Mouse (Mus musculus) lung, adult 2 months (tissue): ENCODE results near the gene Zdhhc7. TPM values are rescaled to one million over a fixed set of nuclear protein-coding genes. Genes with fewer than 3 reads are reported as not detected.

ENCODE experiments used
- DNase-seq: peaks from one replicate; pipeline ENCODE4 v3.0.0; 2022
- H3K4me1 ChIP-seq: fragments of 200-500 bp; 2 replicates; pipeline ENCODE4 v1.6.1; 2011; ENCODE audit warnings: low read length; ENCODE audit not compliant: control insufficient read depth, insufficient read depth
- H3K4me3 ChIP-seq: fragments of 200-500 bp; replicated peaks from 2 replicates; pipeline ENCODE3; 2011; ENCODE audit warnings: low read depth, mild to moderate bottlenecking, control low read depth, low read length; ENCODE audit errors: extremely low read depth
- CTCF ChIP-seq: fragments of 200-500 bp; IDR thresholded peaks from 2 replicates; pipeline ENCODE4 v1.5.1; 2011; ENCODE audit warnings: mild to moderate bottlenecking, low read length, control low read depth; ENCODE audit not compliant: insufficient read depth
- POLR2A ChIP-seq: fragments of 200-500 bp; IDR thresholded peaks from 2 replicates; pipeline ENCODE4 v1.6.1; 2011; ENCODE audit warnings: low read depth, mild to moderate bottlenecking, control low read depth, low read length, borderline replicate concordance; ENCODE audit errors: extremely low read depth
- WGBS: fragments of 180-500 bp; shearing (Covaris S2); methylation state at CpG from one replicate; pipeline ENCODE4 v1.1.7; 2018; 5-methylcytosine and 5-hydroxymethylcytosine counted together
- polyA plus RNA-seq: library from polyadenylated mRNA; depleted of rRNA; stranded (reverse); fragments of >200 nt; gene quantifications from 2 replicates; pipeline ENCODE4 v1.2.3, GENCODE M21; 2012; rRNA removed

The Zdhhc7 gene
- polyA plus RNA-seq, 1 experiment = 78.0 TPM

GRCm38 (mm10) chr8:120042542-120043312, 58.6 kb downstream of the Zdhhc7 start:
- no peak for TF ChIP-seq POLR2A
- TF ChIP-seq CTCF = no peak
- DNase-seq = no peak
- Histone ChIP-seq H3K4me1 (peaks cover 2% of the 10 kb centered on the region), H3K4me3 (no peak overlapping the region)
- WGBS = 74% methylated on average over 10 of the region's 10 CpGs

DNA sequence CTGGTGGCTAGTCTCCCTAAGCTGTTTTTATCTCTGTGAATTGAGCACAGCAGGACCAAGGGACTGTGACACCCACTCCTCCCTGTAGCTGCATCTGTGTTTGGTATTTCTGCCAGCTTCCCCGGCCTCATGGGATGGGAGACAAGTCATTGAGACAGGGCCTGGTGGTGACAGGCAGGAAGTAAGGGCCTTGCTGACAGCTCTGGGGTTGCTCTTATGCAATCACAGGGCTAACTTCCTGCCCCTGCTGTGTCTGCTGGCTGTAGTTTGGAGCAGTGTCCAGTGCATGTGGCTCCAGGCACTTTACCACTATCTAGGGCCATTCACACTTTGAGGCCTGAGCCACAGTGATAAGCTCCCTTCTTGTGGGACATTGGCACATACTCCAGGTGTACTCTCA, 60.4 kb downstream of the Zdhhc7 start:
- 14% methylated on average over 1 of the region's 1 CpGs for WGBS
- Histone ChIP-seq H3K4me3 (no peak overlapping the region), H3K4me1 (no peaks in the 10 kb centered on the region; the same call in 1 of the 2 replicates)
- DNase-seq = no peak
- TF ChIP-seq POLR2A (no peak), CTCF (no peak)

- Histone ChIP-seq H3K4me3 (no peak overlapping the region), H3K4me1 (no peaks in the 10 kb centered on the region; the same call in 1 of the 2 replicates)
- DNase-seq = no peak
- TF ChIP-seq POLR2A = no peak
- no peak for TF ChIP-seq CTCF
- WGBS = 69% methylated on average over 11 of the region's 11 CpGs
These were observed 61.9 kb downstream of the Zdhhc7 start for GRCm38 (mm10) chr8:120039313-120039919.

DNA sequence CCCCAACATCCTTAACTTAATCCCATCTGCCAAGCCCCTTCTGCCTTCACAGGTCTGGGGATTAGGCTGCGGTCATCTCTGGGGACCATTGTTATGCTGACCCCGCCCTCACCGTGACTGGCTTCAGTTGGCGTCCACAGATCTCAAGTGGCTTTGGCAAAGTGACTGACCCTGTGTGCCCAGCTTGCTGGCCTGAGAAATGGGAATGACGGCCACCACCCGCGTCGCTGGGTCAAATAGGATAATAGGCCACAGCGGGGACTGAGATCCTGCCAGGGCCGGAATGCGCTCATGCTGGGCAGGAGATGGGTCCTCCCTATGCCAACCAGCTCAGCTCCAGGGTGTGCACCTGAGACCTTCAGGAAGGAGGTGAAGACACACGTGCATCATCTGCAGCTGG, 62.5 kb downstream of the Zdhhc7 start:
- no peak for DNase-seq
- Histone ChIP-seq H3K4me1 (no peaks in the 10 kb centered on the region; the same call in 1 of the 2 replicates), H3K4me3 (no peak overlapping the region)
- 91% methylated on average over 12 of the region's 12 CpGs for WGBS
- TF ChIP-seq POLR2A (no peak), CTCF (no peak)

DNA sequence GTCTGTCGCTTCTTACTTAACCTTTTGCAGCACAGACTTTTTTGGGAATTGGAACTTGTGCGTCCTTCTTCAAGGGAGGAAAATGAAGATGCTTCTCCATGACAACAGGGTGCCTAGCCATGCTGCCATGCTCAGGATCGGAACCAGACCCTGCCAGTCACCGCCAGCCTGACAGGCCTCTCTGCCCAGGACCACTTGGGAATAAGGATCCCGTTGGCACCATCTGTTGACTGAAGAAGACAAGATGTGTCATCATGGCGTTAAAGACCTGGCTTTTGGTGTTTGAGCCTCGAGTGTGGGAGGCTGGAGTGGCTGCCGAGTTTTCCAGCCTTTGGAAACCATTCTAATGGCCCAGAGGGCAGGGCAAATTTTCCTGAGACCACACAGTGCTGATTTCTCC, 63.7 kb downstream of the Zdhhc7 start:
- 80% methylated on average over 8 of the region's 8 CpGs for WGBS
- Histone ChIP-seq H3K4me1 (no peaks in the 10 kb centered on the region; the same call in 1 of the 2 replicates), H3K4me3 (no peak overlapping the region)
- DNase-seq = no peak
- no peak for TF ChIP-seq POLR2A
- no peak for TF ChIP-seq CTCF

GRCm38 (mm10) chr8:120037199-120037598, 64.1 kb downstream of the Zdhhc7 start:
- H3K4me1 ChIP-seq = no peaks in the 10 kb centered on the region; the same call in 1 of the 2 replicates
- no peak overlapping the region for H3K4me3 ChIP-seq
- DNase-seq = no peak
- TF ChIP-seq CTCF (no peak), POLR2A (no peak)
- 60% methylated on average over 15 of the region's 15 CpGs for WGBS

GRCm38 (mm10) chr8:120036578-120036977, 64.7 kb downstream of the Zdhhc7 start:
- Histone ChIP-seq H3K4me3 (no peak overlapping the region), H3K4me1 (no peaks in the 10 kb centered on the region; the same call in 1 of the 2 replicates)
- no peak for TF ChIP-seq CTCF
- TF ChIP-seq POLR2A = no peak
- 84% methylated on average over 4 of the region's 4 CpGs for WGBS
- DNase-seq = no peak

- WGBS = 17% methylated on average over 9 of the region's 9 CpGs
- no peak for TF ChIP-seq POLR2A
- no peak for TF ChIP-seq CTCF
- DNase-seq = no peak
- Histone ChIP-seq H3K4me1 (no peaks in the 10 kb centered on the region; the same call in 1 of the 2 replicates), H3K4me3 (no peak overlapping the region)
These were observed 65.2 kb downstream of the Zdhhc7 start for GRCm38 (mm10) chr8:120036111-120036510.

- no peaks in the 10 kb centered on the region for H3K4me1 ChIP-seq
- no peak for TF ChIP-seq POLR2A
- no peak for TF ChIP-seq CTCF
- no peak for DNase-seq
- no peak overlapping the region for H3K4me3 ChIP-seq
- 50% methylated on average over 6 of the region's 6 CpGs for WGBS
These were observed 66.8 kb downstream of the Zdhhc7 start for GRCm38 (mm10) chr8:120034471-120034870.

- no peak for DNase-seq
- TF ChIP-seq CTCF (no peak), POLR2A (no peak)
- Histone ChIP-seq H3K4me3 (no peak overlapping the region), H3K4me1 (no peaks in the 10 kb centered on the region)
- WGBS = 83% methylated on average over 5 of the region's 5 CpGs
These were observed 68.6 kb downstream of the Zdhhc7 start for GRCm38 (mm10) chr8:120032549-120033208.

Other genes starting within 250 kb of the Zdhhc7 start
- 28.9 and 47.8 TPM in 2 replicates for gene Klhl36, start 239.2 kb downstream of the Zdhhc7 start, polyA plus RNA-seq
- gene Usp10, start 191.1 kb downstream of the Zdhhc7 start, polyA plus RNA-seq = 70.9 and 78.1 TPM in 2 replicates
- 58.5 and 67.8 TPM in 2 replicates for gene Gm20388, start 190.6 kb downstream of the Zdhhc7 start, polyA plus RNA-seq
- 66.9 and 71.0 TPM in 2 replicates for gene Crispld2, start 109.0 kb downstream of the Zdhhc7 start, polyA plus RNA-seq
- 46.1 and 72.9 TPM in 2 replicates for gene 6430548M08Rik, start 12.7 kb upstream of the Zdhhc7 start, polyA plus RNA-seq
- 9.0 and 10.2 TPM in 2 replicates for gene Fam92b, start 76.0 kb upstream of the Zdhhc7 start, polyA plus RNA-seq
- gene Gse1, start 127.0 kb upstream of the Zdhhc7 start, polyA plus RNA-seq = 35.6 and 39.6 TPM in 2 replicates